Mouse (Mus musculus) layer of hippocampus, postnatal 36 days (tissue): ENCODE data around the gene Prr7. TPM values are rescaled to one million over a fixed set of nuclear protein-coding genes. Genes with fewer than 3 reads are reported as not detected.

Source experiments
- DNase-seq, 2 experiments: peaks; one replicate each; pipeline ENCODE4 v3.0.0; 2022
- microRNA-seq, 2 experiments: library from miRNA; unstranded; fragments of <30 nt; microRNA quantifications; one replicate each; pipeline ENCODE4 v1.2.0; 2021
- total RNA-seq, 2 experiments: library from RNA; stranded (reverse); gene quantifications; 2 replicates each; pipeline ENCODE4 v1.2.3; 2021

Prr7 gene
- total RNA-seq, 2 experiments from 2014 or later, result 86.1 to 86.6 TPM

DNA sequence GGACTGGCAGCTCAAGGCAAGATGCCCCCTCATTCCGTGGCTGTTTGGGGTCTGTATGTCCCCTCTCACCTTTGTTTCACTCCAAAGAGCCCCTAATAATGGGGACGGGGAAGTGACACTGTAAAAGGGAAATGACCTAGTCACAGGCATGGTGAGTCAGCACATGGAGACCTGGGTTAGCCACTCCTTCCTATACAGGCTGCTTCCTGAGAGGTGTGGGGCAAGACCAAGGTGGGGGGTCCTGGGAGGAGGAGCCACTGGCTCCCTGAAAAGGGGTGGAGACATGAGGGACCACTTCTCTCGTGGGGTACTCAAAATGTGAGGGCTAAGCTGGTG, 46.2 kb downstream of the Prr7 start:
- no peak for DNase-seq

GRCm38 (mm10) chr13:55510668-55511491, 46.8 kb downstream of the Prr7 start:
- DNase-seq, result no peak

GRCm38 (mm10) chr13:55511492-55511861, 47.4 kb downstream of the Prr7 start:
- no peak for DNase-seq

DNA sequence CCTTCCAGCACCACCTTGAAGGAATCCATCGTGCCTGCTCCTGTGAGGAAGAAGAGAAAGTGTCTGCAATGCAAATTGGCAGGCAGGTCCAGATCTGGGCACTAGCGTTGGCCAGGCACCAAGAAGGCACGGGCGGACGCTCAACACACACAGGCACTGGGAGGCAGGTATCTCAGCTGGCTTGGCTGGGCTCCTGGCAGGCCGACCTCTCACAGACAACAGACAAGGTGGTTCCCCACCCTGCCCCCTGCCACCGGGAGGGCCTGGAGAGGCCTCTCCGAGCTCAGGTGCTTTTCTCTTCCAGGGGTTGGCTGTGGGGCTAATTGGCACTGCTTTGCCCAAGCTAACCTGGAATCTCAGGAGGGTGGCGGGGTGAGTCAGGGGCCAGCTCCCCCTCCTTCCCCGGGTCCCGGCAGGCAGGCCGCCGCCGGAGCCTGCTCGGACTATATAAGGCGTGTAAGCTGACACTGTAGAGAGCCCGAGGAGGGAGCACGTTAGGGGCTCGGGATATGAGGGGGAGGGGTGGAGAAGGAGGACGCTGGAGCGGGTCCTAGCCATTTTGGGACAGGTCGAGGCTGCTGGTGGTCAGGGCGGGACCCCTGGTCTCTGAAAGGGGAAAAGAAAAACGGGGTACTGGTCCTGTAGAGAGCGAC, 48.4 kb downstream of the Prr7 start:
- no peak for DNase-seq

DNA sequence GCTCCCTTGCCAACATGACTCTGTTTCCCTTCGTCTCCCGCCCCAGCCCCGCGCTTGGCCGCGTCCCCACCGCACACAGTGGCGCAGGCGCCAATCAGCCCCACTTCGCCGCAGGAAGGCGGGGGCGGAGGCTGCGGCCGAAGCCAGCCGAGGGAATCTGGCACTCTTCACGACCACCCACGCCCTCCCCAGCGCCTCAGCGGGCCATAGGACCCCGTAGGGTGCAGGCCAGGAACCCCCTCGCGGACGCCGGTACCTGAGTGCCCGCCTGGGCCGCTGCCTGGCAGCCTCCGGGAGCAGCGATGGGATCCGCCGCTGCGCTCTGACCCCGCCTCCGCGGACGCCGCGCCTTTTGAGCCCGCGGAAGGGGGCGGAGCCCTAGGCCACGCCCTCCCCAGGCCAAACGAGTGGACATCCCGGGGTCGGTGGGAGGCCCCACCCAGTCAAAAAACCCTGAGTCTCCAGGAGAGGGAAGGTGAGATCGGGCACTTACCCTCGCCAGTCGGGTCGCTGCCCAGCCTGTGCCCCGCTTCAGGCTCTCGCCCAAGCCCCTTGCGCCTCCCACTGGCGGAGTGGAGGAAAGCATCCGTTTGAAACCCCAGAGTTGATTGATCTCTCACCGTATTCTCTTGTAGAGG, 49.2 kb downstream of the Prr7 start, which contains the start of gene Pdlim7:
Gene Pdlim7 (minus strand): TSS at position 566 of the 638 bp plus-strand sequence.
- peak; percentile 86 for DNase-seq

DNA sequence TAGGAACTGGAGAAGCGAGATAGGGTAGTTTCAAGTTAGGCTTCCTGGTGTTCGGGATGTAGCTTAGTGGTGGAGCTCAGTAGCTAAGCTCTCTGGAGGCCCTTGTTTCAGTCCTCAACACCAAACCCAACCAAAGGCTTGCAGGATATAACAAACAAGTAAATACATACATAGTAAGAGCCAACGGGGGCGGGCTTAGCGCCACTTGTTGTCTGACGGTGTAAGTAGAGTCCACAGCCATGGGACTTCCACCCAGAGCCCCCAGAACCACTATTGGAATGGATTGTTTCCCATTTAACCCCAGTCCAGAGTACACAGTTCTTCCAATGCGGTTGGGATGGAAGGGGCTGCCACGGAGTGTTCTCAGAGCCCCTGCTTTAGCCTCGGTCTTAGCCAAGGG, 49.8 kb downstream of the Prr7 start:
- no peak for DNase-seq

GRCm38 (mm10) chr13:55516955-55517354, 52.9 kb downstream of the Prr7 start:
- peak; percentile 81 to 82 for DNase-seq

DNA sequence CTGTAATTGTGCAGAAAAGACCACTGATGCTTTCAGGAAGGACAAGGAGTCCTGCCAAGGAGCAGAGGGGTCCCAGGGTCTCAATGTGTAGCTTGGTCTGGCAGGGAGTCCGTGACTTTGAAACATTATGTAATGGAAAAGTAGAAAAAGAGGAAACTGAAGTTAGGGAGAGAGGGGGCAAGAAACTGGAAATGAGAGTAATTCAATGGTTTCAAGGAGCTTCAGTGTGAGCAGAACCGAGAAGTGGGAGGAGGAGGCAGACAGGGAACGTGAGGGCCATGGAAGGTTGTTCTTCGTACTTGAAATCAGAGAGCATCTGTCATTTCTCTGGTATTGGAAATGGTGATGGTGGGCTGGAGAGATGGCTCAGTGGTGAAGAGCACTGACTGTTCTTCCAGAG, 55.5 kb downstream of the Prr7 start:
- DNase-seq, result no peak

GRCm38 (mm10) chr13:55522730-55523129, 58.7 kb downstream of the Prr7 start:
- DNase-seq, result no peak

Small RNAs within 50 kb of the gene (microRNA-seq; reads per million reads assigned to microRNA genes)
- gene Mir6943, result 3.3 to 4.4 reads per million in 2 experiments
- gene Mir6944, result 63.3 to 98.8 reads per million in 2 experiments
- 5.1 to 5.7 reads per million in 2 experiments for gene Mir6945

Other genes starting within 250 kb of the Prr7 start
- 100 to 1,000 TPM; 140 to 157 TPM for gene Prelid1, start 143.8 kb upstream of the Prr7 start, total RNA-seq
- gene Rab24, start 142.3 kb upstream of the Prr7 start, total RNA-seq, result 10 to 100 TPM; 78.8 to 84.3 TPM
- 1 to 10 TPM in 1 of 2 experiments, under 1 TPM in 1; 0.87 to 1.4 TPM for gene Mxd3, start 134.4 kb upstream of the Prr7 start, total RNA-seq
- 10 to 100 TPM; 58.3 to 70.5 TPM for gene Lman2, start 101.5 kb upstream of the Prr7 start, total RNA-seq
- 100 to 1,000 TPM in 1 of 2 experiments, 10 to 100 TPM in 1; 95.2 to 110 TPM for gene Rgs14, start 94.5 kb upstream of the Prr7 start, total RNA-seq
- not detected for gene Slc34a1, start 66.1 kb upstream of the Prr7 start, total RNA-seq
- not detected for gene Pfn3, start 49.0 kb upstream of the Prr7 start, total RNA-seq
- under 1 TPM; 0.32 to 0.71 TPM for gene F12, start 37.5 kb upstream of the Prr7 start, total RNA-seq
- gene Grk6, start 19.2 kb upstream of the Prr7 start, total RNA-seq, result 10 to 100 TPM; 67.7 to 71.1 TPM
- 100 to 1,000 TPM; 388 to 393 TPM for gene Dbn1, start 23.8 kb downstream of the Prr7 start, total RNA-seq
- 10 to 100 TPM; 89.6 to 94.1 TPM for gene Pdlim7, start 49.4 kb downstream of the Prr7 start, total RNA-seq
- 10 to 100 TPM; 17.0 to 20.6 TPM for gene Dok3, start 65.0 kb downstream of the Prr7 start, total RNA-seq
- gene Ddx41, start 72.4 kb downstream of the Prr7 start, total RNA-seq, result 10 to 100 TPM; 59.4 to 60.2 TPM
- 10 to 100 TPM; 88.6 to 96.2 TPM for gene Fam193b, start 106.9 kb downstream of the Prr7 start, total RNA-seq
- 100 to 1,000 TPM; 141 to 143 TPM for gene Tmed9, start 109.5 kb downstream of the Prr7 start, total RNA-seq
- gene B4galt7, start 135.6 kb downstream of the Prr7 start, total RNA-seq, result 10 to 100 TPM; 23.6 to 25.0 TPM
- gene Caml, start 158.7 kb downstream of the Prr7 start, total RNA-seq, result 10 to 100 TPM; 44.2 to 47.9 TPM
- gene Ddx46, start 170.8 kb downstream of the Prr7 start, total RNA-seq, result 10 to 100 TPM; 47.4 to 52.6 TPM
- gene B230219D22Rik, start 228.9 kb downstream of the Prr7 start, total RNA-seq, result 10 to 100 TPM; 80.7 to 84.1 TPM